Mouse (Mus musculus) mature B cell (primary cell): ENCODE measurements around the gene Ccdc120.

ENCODE experiments used
- in situ Hi-C: fragments of 300-500 bp; cut with MboI; formaldehyde crosslinking; loops from 2 replicates; pipeline ENCODE4 v1.14.3; 2019

The Ccdc120 gene

DNA sequence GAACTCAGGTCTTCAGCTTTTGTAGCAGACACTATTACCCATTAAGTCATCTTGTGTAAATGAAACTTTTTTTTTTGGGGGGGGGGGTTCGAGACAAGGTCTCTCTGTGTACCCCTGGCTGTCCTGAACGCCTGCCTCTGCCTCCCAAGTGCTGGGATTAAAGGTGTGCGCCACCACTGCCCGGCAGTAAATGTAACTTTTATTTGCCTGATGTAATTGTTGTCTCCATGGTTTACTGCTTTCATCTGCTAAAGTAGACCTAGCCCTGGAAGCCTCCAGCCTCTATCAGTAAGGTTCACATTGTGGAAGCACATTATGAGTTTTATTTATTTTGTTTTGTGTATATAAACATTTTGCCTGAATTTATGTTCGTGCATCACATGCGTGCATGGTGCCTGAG is 54.2 kb downstream of the Ccdc120 start:
- in situ Hi-C loops = loop anchor here (25.0 kb wide), 1 partner anchor 259 kb away; no protein-coding TSS in a partner anchor

DNA sequence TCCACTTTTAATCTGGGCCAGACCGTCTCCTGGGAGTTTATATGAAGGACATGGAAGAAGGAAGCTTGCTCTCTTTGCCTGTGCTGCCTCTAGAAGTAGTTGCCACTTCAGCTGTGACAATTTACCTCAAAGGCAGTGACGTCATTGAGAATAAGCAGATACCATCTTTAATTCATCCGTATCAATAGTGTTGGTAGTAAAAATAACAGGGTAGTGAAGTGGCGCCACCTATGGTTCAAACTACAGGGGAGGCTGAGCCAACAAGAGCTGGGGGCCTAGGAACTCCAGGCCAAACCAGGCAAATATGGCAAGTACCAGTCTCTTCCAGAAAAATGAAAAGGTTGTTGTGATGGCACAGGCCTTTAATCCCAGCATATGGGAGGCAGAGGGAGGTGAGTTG is 57.8 kb downstream of the Ccdc120 start:
- in situ Hi-C loops = loop anchor here (25.0 kb wide), 1 partner anchor 256 kb away; no protein-coding TSS in a partner anchor

DNA sequence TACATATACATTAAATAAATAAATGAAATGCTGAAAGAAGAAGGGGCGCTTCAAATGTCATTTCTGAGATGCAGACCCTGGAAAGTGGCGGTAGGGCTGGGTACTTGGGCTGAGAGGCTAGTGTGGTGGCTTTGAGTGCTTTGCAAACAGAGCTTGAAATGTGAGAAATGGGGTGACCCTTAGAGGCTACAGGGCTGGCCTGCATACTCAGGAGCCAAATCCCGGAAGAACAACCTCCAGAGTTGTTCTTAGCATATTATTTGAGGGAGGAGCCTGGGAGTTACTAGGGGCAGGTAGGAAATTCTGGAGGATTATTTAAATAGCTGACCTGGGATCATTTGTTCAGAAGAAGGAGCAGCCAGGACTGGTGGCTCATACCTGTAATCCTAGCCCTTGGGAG is 60.2 kb downstream of the Ccdc120 start:
- in situ Hi-C loops = loop anchor here (25.0 kb wide), 1 partner anchor 253 kb away; no protein-coding TSS in a partner anchor

DNA sequence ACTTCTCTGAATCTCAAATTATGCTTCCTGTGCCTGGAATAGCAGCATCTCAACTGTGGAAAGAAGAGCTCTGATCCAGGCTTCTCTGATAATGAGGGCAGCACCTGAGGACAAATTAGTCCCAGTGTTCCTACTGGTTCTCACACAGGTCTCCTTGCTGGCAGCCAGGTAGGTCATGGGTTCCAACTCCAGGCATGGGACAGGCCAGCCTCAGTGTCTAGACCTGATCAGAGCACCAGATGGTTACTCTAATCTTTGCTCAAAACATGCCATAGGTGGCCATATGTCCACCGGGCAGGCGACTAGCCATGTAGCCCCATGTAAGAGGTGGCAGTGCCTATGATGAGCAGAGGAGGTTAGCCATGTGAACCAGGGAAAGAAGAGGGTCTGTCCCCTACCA is 62.4 kb downstream of the Ccdc120 start:
- in situ Hi-C loops = loop anchor here (25.0 kb wide), 1 partner anchor 251 kb away; no protein-coding TSS in a partner anchor
